Comparison of ENCODE assay signal across 15 mouse cellular contexts in genomic region chr6:99019716-99020115, GRCm38 (mm10).
DNase-seq lines count a peak whose midpoint lies in the region; ATAC-seq and TF ChIP-seq lines count a peak whose summit lies in the region.
"Had no signal": no experiment of that assay in that cellular context is flagged by ENCODE, and none has a peak within 500 bp of the region (broad histone marks: within the 10 kb centered on the region; RNA-seq: fewer than 3 reads in every experiment).

No protein-coding gene starts in this region.

- H3K9me3 ChIP-seq in kidney, embryonic 16.5 days (ENCODE audit: low read length) = no peaks in the 10 kb centered on the region
- H3K9me3 ChIP-seq in neural tube, embryonic 12.5 days = no peaks in the 10 kb centered on the region
- H3K9me3 ChIP-seq: heart, embryonic 10.5 days had no signal

- peaks cover 30% of the 10 kb centered on the region for H3K36me3 ChIP-seq in heart, adult 2 months (ENCODE audit: control insufficient read depth, insufficient read depth, low read length)
- H3K36me3 ChIP-seq in kidney, embryonic 16.5 days (ENCODE audit: insufficient read depth, low read length) = no peaks in the 10 kb centered on the region
- H3K36me3 ChIP-seq in neural tube, embryonic 12.5 days = 0 out of 2 replicates have a peak, but pooled peaks cover 4% of the 10 kb centered on the region

- H3K27ac ChIP-seq in heart, adult 2 months = peak overlapping the region; percentile 82
- 0 out of 2 replicates have a peak overlapping the region, but pooled peaks have one; percentile 3 for H3K27ac ChIP-seq in kidney, embryonic 16.5 days (ENCODE audit: low read length)
- peak overlapping the region; percentile 90 for H3K27ac ChIP-seq in embryonic fibroblast, embryonic 13.5 days (ENCODE audit: insufficient read depth, low read length)
- H3K27ac ChIP-seq in neural tube, embryonic 12.5 days = no peak overlapping the region
- H3K27ac ChIP-seq: heart, embryonic 10.5 days; liver, embryonic 14.5 days had no signal

- TF ChIP-seq POLR2A in heart, adult 2 months (IDR thresholded peaks at IDR 0.05; ENCODE audit: insufficient read depth, low read depth, low read length) = no peak
- TF ChIP-seq POLR2A in embryonic fibroblast, embryonic 13.5 days (IDR thresholded peaks at IDR 0.05; ENCODE audit: low read depth, low read length) = no peak

- H3K79me2 ChIP-seq in heart, adult 2 months (replicated peaks; ENCODE audit: control insufficient read depth, insufficient read depth, low read length) = peaks cover 1% of the 10 kb centered on the region

- peak overlapping the region; percentile 17; the same call in 1 of the 2 replicates for H3K4me3 ChIP-seq in heart, adult 2 months
- H3K4me3 ChIP-seq in kidney, embryonic 16.5 days (ENCODE audit: low read length) = no peak overlapping the region
- H3K4me3 ChIP-seq in embryonic fibroblast, embryonic 13.5 days (ENCODE audit: insufficient read depth, low read length) = no peak overlapping the region
- no peak overlapping the region for H3K4me3 ChIP-seq in neural tube, embryonic 12.5 days
- H3K4me3 ChIP-seq: erythroblast, embryonic 14.5 days; heart, embryonic 10.5 days had no signal

- ATAC-seq in kidney, embryonic 16.5 days (ENCODE audit: low FRiP score, low TSS enrichment) = no peak
- ATAC-seq in neural tube, embryonic 12.5 days (ENCODE audit: low FRiP score, low read depth) = 0 out of 2 replicates have a peak, but pooled peaks have one; percentile 48

- intact Hi-C loops in heart, adult 2 months (cut with DNase I) = no loop called here
- intact Hi-C loops in heart, postnatal 14 days (cut with DNase I) = loop anchor here (10.0 kb wide), 1 partner anchor 355 kb away; no protein-coding TSS in a partner anchor

- DNase-seq in heart, adult 2 months = no peak
- DNase-seq in heart, postnatal 14 days = no peak
- no peak for DNase-seq in kidney, adult 9 months
- DNase-seq in Muller cell, postnatal 12 days (ENCODE audit: inconsistent ontology term) = no peak
- no peak for DNase-seq in right cerebral cortex, postnatal 25 days
- DNase-seq: B cell, adult 2 months; cerebellum, adult 8-10 months; midbrain, embryonic 14.5 days; thymus, postnatal 14 days had no signal

- H3K4me2 ChIP-seq in kidney, embryonic 16.5 days (replicated peaks; ENCODE audit: low read depth, low read length) = no peak overlapping the region
- H3K4me2 ChIP-seq in neural tube, embryonic 12.5 days (replicated peaks) = peak overlapping the region; percentile 39

- no peak for TF ChIP-seq EP300 in heart, adult 2 months (IDR thresholded peaks at IDR 0.05; ENCODE audit: insufficient read depth, low read depth, low read length)

- TF ChIP-seq CTCF in heart, adult 2 months (IDR thresholded peaks at IDR 0.05) = no peak
- TF ChIP-seq CTCF in embryonic fibroblast, embryonic 13.5 days (IDR thresholded peaks at IDR 0.05; ENCODE audit: borderline replicate concordance, insufficient read depth, low read length) = no peak

- WGBS in heart, adult 2 months = 83% methylated on average over 8 of the region's 8 CpGs
- WGBS in kidney, embryonic 16.5 days = 34% methylated on average over 8 of the region's 8 CpGs
- 15% methylated on average over 8 of the region's 8 CpGs for WGBS in neural tube, embryonic 12.5 days

- H3K27me3 ChIP-seq in heart, adult 2 months (ENCODE audit: control insufficient read depth, insufficient read depth, low read length) = no peaks in the 10 kb centered on the region
- H3K27me3 ChIP-seq in kidney, embryonic 16.5 days (ENCODE audit: insufficient read depth, low read length) = peaks cover 8% of the 10 kb centered on the region; the same call in 1 of the 2 replicates
- H3K27me3 ChIP-seq in neural tube, embryonic 12.5 days (replicated peaks) = 0 out of 2 replicates have a peak, but pooled peaks cover 5% of the 10 kb centered on the region

- H3K4me1 ChIP-seq in heart, adult 2 months (ENCODE audit: control insufficient read depth, insufficient read depth, low read length) = peaks cover 12% of the 10 kb centered on the region
- H3K4me1 ChIP-seq in kidney, embryonic 16.5 days (ENCODE audit: insufficient read depth, low read length) = peaks cover 27% of the 10 kb centered on the region
- H3K4me1 ChIP-seq in embryonic fibroblast, embryonic 13.5 days (ENCODE audit: control insufficient read depth, insufficient read depth, low read length) = peaks cover 24% of the 10 kb centered on the region
- peaks cover 59% of the 10 kb centered on the region for H3K4me1 ChIP-seq in neural tube, embryonic 12.5 days

- no peak overlapping the region for H3K9ac ChIP-seq in heart, adult 2 months (ENCODE audit: low read depth, low read length)
- H3K9ac ChIP-seq in kidney, embryonic 16.5 days (replicated peaks; ENCODE audit: low read length) = no peak overlapping the region
- no peak overlapping the region for H3K9ac ChIP-seq in neural tube, embryonic 12.5 days
- H3K9ac ChIP-seq: liver, embryonic 14.5 days had no signal
